Mouse (Mus musculus) frontal cortex, postnatal 25 days (tissue): Measurements from ENCODE around the gene Mgat1.

Experiments used
- DNase-seq, 2 experiments: peaks; one replicate each; pipeline ENCODE4 v3.0.0; 2022; ENCODE audit warnings: low spot score in 2 of 2

Mgat1 gene

GRCm38 (mm10) chr11:49241471-49241870, 2.5 kb upstream of the Mgat1 start:
- DNase-seq, result no peak

GRCm38 (mm10) chr11:49242944-49243626, 906 bp upstream of the Mgat1 start:
- DNase-seq, result no peak

- DNase-seq, result no peak
Measured at GRCm38 (mm10) chr11:49244595-49244930, 572 bp downstream of the Mgat1 start.

- DNase-seq, result no peak
Measured at GRCm38 (mm10) chr11:49245176-49245575, 1.2 kb downstream of the Mgat1 start.

GRCm38 (mm10) chr11:49245634-49246415, 1.8 kb downstream of the Mgat1 start:
- DNase-seq, result no peak

- DNase-seq, result no peak
Measured at GRCm38 (mm10) chr11:49246523-49246922, 2.5 kb downstream of the Mgat1 start.

GRCm38 (mm10) chr11:49247255-49247654, 3.3 kb downstream of the Mgat1 start:
- no peak for DNase-seq

- DNase-seq, result no peak
Measured at GRCm38 (mm10) chr11:49248226-49248973, 4.4 kb downstream of the Mgat1 start.

GRCm38 (mm10) chr11:49248974-49249700, 5.1 kb downstream of the Mgat1 start:
- DNase-seq, result no peak

GRCm38 (mm10) chr11:49249811-49250421, 5.9 kb downstream of the Mgat1 start:
- no peak for DNase-seq

- DNase-seq, result peak; percentile 42 to 47
Measured at GRCm38 (mm10) chr11:49250422-49251379, 6.7 kb downstream of the Mgat1 start.

GRCm38 (mm10) chr11:49251380-49251761, 7.4 kb downstream of the Mgat1 start:
- DNase-seq, result no peak

GRCm38 (mm10) chr11:49252048-49252447, 8.1 kb downstream of the Mgat1 start:
- DNase-seq, result no peak

- no peak for DNase-seq
Measured at GRCm38 (mm10) chr11:49253035-49253434, 9.0 kb downstream of the Mgat1 start.

GRCm38 (mm10) chr11:49259296-49259695, 15.3 kb downstream of the Mgat1 start:
- no peak for DNase-seq

GRCm38 (mm10) chr11:49259829-49260228, 15.8 kb downstream of the Mgat1 start:
- no peak for DNase-seq

GRCm38 (mm10) chr11:49260598-49261312, 16.8 kb downstream of the Mgat1 start:
- no peak for DNase-seq

GRCm38 (mm10) chr11:49261313-49261855, 17.4 kb downstream of the Mgat1 start:
- DNase-seq, result no peak

- no peak for DNase-seq
Measured at GRCm38 (mm10) chr11:49262286-49262685, 18.3 kb downstream of the Mgat1 start.
